Mouse (Mus musculus): ENCODE data around the gene Fbp2.
"Not testable (repeated sequence)": the region's sequence is repeated elsewhere in the genome, so short reads cannot be mapped to it uniquely, and the experiment has no call there.

DNA sequence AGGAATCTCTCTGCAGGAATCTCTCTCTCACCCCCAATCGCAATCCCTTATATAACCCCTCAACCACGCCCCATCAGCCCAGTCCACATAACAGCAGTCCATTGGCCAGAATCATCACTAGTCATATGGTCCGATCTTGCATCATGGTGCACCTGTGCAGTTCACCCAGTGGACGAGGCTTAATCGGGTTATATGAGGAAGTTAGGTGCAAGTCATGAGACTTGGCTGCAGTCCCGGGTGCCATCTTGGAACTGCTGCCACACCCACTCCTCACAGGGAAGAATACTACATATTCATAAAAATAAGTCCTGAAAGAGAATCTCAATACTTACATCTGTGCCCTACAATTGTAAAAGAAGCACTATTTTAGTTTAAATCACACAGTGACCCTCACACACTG lies 50.2 kb downstream of the Fbp2 start:
- TF ChIP-seq CTCF (IDR thresholded peaks at IDR 0.05; ENCODE audit: insufficient read depth, low read length); POLR2A (IDR thresholded peaks at IDR 0.05; ENCODE audit: borderline replicate concordance, extremely low read depth, low read depth, low read length): not testable (repeated sequence)
